Mouse (Mus musculus) ES-E14 (cell line): ENCODE measurements at regions not wholly inside any gene's neighbourhood (a gene's known extent, or its start where the extent isn't known, plus 50 kb on each side); places are given as distances from the start of the nearest gene placed in this dataset.

Experiments
- DNase-seq: peaks from one replicate; pipeline ENCODE4 v3.0.0-alpha.2; 2013; ENCODE audit warnings: low read depth, low spot score
- H3K27ac ChIP-seq: 2 replicates; pipeline ENCODE4 v1.5.1; 2012; ENCODE audit warnings: low read depth, mild to moderate bottlenecking, low read length, moderate library complexity, mixed read lengths; ENCODE audit not compliant: poor library complexity, insufficient read depth, severe bottlenecking
- H3K36me3 ChIP-seq: 2 replicates; pipeline ENCODE4 v1.6.1; 2012; ENCODE audit warnings: mild to moderate bottlenecking, low read length, moderate library complexity, mixed read lengths; ENCODE audit not compliant: control insufficient read depth, poor library complexity, insufficient read depth, severe bottlenecking
- H3K4me1 ChIP-seq, 2 experiments: fragments of 150-350 bp in 1 of 2; sonication (generic) in 1 of 2; 2 replicates each; pipeline ENCODE4 v1.6.1; 2012; ENCODE audit warnings: low read length in 2 of 2, mild to moderate bottlenecking in 1 of 2, mixed read lengths in 1 of 2; ENCODE audit not compliant: control insufficient read depth in 2 of 2, insufficient read depth in 2 of 2, poor library complexity in 1 of 2
- H3K4me3 ChIP-seq, 2 experiments: fragments of 150-350 bp in 1 of 2; sonication (generic) in 1 of 2; 2 replicates each; pipeline ENCODE4 v1.5.1; 2012; ENCODE audit warnings: low read length in 2 of 2, low read depth in 1 of 2, mild to moderate bottlenecking in 1 of 2, mixed read lengths in 1 of 2; ENCODE audit not compliant: insufficient read depth in 1 of 2, poor library complexity in 1 of 2, severe bottlenecking in 1 of 2
- H3K9ac ChIP-seq: 2 replicates; pipeline ENCODE4 v1.6.1; 2012; ENCODE audit warnings: low read depth, mild to moderate bottlenecking, low read length, mixed read lengths; ENCODE audit not compliant: poor library complexity, insufficient read depth, severe bottlenecking
- H3K9me3 ChIP-seq: fragments of 150-350 bp; sonication (generic); 2 replicates; pipeline ENCODE4 v1.6.1; 2012; ENCODE audit warnings: low read depth, mild to moderate bottlenecking, low read length; ENCODE audit not compliant: control insufficient read depth, insufficient read depth
- CHD2 ChIP-seq: IDR thresholded peaks from 2 replicates; pipeline ENCODE4 v1.6.1; 2014; ENCODE audit warnings: mild to moderate bottlenecking, low read depth, low read length, inconsistent platforms
- HCFC1 ChIP-seq: IDR thresholded peaks from 2 replicates; pipeline ENCODE4 v1.6.1; 2012; ENCODE audit warnings: low read length, inconsistent platforms, borderline replicate concordance; ENCODE audit not compliant: insufficient read depth
- MAFK ChIP-seq: IDR thresholded peaks from 2 replicates; pipeline ENCODE4 v1.6.1; 2014; ENCODE audit warnings: mild to moderate bottlenecking, low read depth, low read length, inconsistent platforms; ENCODE audit not compliant: insufficient read depth
- ZC3H11A ChIP-seq: IDR thresholded peaks from 2 replicates; pipeline ENCODE4 v1.6.1; 2012; ENCODE audit warnings: low read depth, mild to moderate bottlenecking, inconsistent platforms, low read length, borderline replicate concordance
- ZNF384 ChIP-seq: IDR thresholded peaks from 2 replicates; pipeline ENCODE4 v1.6.1; 2012; ENCODE audit warnings: low read depth, low read length, inconsistent platforms
- in situ Hi-C, 2 experiments: fragments of 600-800 bp; cut with MboI; formaldehyde crosslinking; loops; one replicate each; pipeline ENCODE4 v1.15.1; 2025; ENCODE audit warnings: low sequenced_read_pairs in 2 of 2, inconsistent platforms in 1 of 2; ENCODE audit not compliant: unreplicated experiment in 2 of 2

GRCm38 (mm10) chr5:42509200-42509599, 441.4 kb downstream of the Gm16223 start:
- Histone ChIP-seq H3K27ac (no peak overlapping the region), H3K4me1 (no peaks in the 10 kb centered on the region), H3K36me3 (no peaks in the 10 kb centered on the region), H3K9me3 (no peaks in the 10 kb centered on the region), H3K4me3 (no peak overlapping the region), H3K9ac (no peak overlapping the region)
- DNase-seq: no peak
- TF ChIP-seq HCFC1: no peak
- TF ChIP-seq CHD2: no peak
- TF ChIP-seq ZC3H11A: no peak
- no peak for TF ChIP-seq ZNF384
- no peak for TF ChIP-seq MAFK
- in situ Hi-C loops: no loop called here

DNA sequence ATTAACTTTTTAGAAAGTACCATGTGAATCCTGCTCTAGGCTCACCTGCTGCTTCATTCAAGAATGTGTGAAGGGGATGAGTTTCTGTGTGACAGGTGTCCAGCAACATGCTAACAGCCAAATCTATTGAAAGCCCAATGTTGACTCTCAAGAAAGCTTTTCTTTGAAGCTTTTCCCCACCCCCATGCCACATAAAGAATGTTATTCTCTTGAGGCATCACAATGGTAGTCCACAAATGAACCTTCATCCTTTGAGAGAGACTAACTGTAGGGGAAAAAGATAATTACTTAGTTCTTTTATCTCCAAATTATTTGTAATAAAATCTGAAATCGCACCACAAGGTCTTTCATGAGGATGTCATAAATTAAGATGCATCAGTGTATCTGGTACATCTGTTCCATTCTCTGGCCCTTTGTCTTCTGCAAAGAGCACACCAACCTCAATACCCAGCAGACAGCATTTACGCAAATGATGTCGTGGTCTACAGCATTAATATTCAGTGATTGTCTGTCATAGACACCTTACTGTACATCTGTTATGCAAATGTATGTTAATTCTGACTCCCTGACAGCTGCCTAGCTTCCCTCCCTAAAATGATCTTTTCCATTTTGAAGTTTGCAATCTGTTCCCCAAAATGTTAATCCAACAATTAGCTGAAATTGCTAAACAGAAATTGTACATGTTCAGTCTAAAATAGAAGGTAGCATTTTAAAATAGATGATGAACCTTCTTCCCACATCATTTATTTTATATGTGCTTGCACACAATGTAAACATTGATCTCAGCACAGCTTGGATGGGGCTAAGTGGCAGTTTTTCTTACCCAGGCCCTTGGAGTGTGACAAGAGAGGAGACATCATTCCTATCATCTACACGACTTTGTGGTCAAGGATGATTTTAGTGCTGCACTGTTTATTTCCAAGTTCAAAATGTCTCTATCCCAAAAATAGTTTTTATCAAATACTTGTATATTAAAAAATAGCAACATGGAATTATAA, 455.7 kb downstream of the Gm16223 start:
- H3K4me3 ChIP-seq: no peak overlapping the region
- DNase-seq: no peak
- H3K27ac ChIP-seq: no peak overlapping the region
- in situ Hi-C loops: no loop called here
- H3K9ac ChIP-seq: no peak overlapping the region
- TF ChIP-seq ZC3H11A: no peak
- no peak for TF ChIP-seq HCFC1
- TF ChIP-seq MAFK: no peak
- TF ChIP-seq ZNF384: no peak
- H3K36me3 ChIP-seq: no peaks in the 10 kb centered on the region
- no peaks in the 10 kb centered on the region for H3K4me1 ChIP-seq
- H3K9me3 ChIP-seq: no peaks in the 10 kb centered on the region

GRCm38 (mm10) chr5:42525431-42525830, 457.7 kb downstream of the Gm16223 start:
- TF ChIP-seq ZC3H11A (no peak), HCFC1 (no peak), MAFK (no peak), ZNF384 (no peak), CHD2 (no peak)
- in situ Hi-C loops: no loop called here

DNA sequence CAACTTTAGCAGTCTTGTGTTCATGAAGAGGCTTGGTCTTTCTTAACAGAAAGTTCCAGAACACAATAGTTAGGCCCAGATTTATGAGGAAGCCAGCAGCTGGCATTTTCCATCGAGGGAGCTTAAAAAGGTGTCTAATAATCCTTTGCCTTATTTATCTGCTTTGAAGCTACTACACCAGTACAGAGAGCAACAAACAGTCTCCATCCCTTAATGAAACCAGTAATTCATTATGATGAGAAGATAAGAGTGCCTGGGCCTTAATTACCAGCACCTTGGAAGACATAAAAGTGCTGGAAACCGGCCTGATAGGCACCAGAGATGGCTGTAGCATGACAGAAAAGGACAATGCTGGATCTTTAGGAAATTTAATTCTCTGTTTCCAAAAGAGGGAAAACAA, 492.8 kb downstream of the Gm16223 start:
- DNase-seq: no peak
- H3K4me1 ChIP-seq: no peaks in the 10 kb centered on the region
- no peaks in the 10 kb centered on the region for H3K9me3 ChIP-seq
- no peak overlapping the region for H3K27ac ChIP-seq
- H3K36me3 ChIP-seq: no peaks in the 10 kb centered on the region
- in situ Hi-C loops: no loop called here
- no peak overlapping the region for H3K9ac ChIP-seq
- TF ChIP-seq ZNF384 (no peak), CHD2 (no peak), ZC3H11A (no peak), HCFC1 (no peak), MAFK (no peak)
- H3K4me3 ChIP-seq: no peak overlapping the region

More at GRCm38 (mm10) chr5:42525431-42525830, 457.7 kb downstream of the Gm16223 start:
- Histone ChIP-seq H3K27ac (no peak overlapping the region), H3K9ac (no peak overlapping the region), H3K4me3 (no peak overlapping the region), H3K4me1 (no peaks in the 10 kb centered on the region), H3K9me3 (no peaks in the 10 kb centered on the region), H3K36me3 (no peaks in the 10 kb centered on the region)
- no peak for DNase-seq
